Mouse (Mus musculus) bone marrow macrophage, adult 2 months (primary cell): Measurements from ENCODE around the gene Tubb4b. TPM values are rescaled to one million over a fixed set of nuclear protein-coding genes. Genes with fewer than 3 reads are reported as not detected.

Source experiments
- H3K27ac ChIP-seq: 2 replicates; pipeline ENCODE4 v1.5.1; 2012; ENCODE audit warnings: low read depth, low read length; ENCODE audit not compliant: insufficient read depth
- H3K4me1 ChIP-seq: 2 replicates; pipeline ENCODE4 v1.6.1; 2012; ENCODE audit warnings: low read length; ENCODE audit not compliant: control insufficient read depth, insufficient read depth
- H3K4me3 ChIP-seq: 2 replicates; pipeline ENCODE4 v1.5.1; 2012; ENCODE audit warnings: mild to moderate bottlenecking, low read length, moderate library complexity; ENCODE audit not compliant: insufficient read depth
- CTCF ChIP-seq: IDR thresholded peaks from 2 replicates; pipeline ENCODE4 v1.5.1; 2012; ENCODE audit warnings: low read depth, mild to moderate bottlenecking, low read length, moderate library complexity
- POLR2A ChIP-seq: IDR thresholded peaks from 2 replicates; pipeline ENCODE4 v1.6.1; 2012; ENCODE audit warnings: mild to moderate bottlenecking, low read depth, low read length, borderline replicate concordance
- polyA plus RNA-seq: library from polyadenylated mRNA; stranded (reverse); fragments of >200 nt; gene quantifications from 2 replicates; pipeline ENCODE4 v1.2.4, GENCODE M21; 2012; ENCODE audit not compliant: missing spikeins, insufficient read depth, insufficient read length

The Tubb4b gene
- polyA plus RNA-seq, 1 experiment = 135 TPM

DNA sequence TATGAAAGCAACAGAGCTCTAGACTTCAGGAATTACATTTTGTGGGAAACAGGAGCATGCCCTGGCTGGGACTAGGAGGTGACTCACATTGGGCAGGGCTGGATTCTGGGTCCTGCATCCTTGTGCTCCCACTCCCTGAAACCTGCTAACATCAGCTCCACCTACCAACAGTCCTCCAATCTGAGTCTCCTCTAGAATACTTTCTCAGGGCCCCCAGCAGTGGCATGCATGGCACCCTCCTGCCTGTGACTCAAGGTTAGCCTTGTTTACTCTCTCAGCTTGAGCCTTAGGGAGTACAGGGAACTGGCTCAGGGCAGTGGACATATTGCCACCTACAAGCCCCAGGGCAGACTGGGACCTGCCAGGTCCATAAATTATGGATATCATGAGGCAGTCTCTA is 13.6 kb upstream of the Tubb4b start:
- H3K27ac ChIP-seq = no peak overlapping the region
- H3K4me3 ChIP-seq = no peak overlapping the region
- peaks cover 13% of the 10 kb centered on the region; the same call in 1 of the 2 replicates for H3K4me1 ChIP-seq
- TF ChIP-seq POLR2A (no peak), CTCF (no peak)

DNA sequence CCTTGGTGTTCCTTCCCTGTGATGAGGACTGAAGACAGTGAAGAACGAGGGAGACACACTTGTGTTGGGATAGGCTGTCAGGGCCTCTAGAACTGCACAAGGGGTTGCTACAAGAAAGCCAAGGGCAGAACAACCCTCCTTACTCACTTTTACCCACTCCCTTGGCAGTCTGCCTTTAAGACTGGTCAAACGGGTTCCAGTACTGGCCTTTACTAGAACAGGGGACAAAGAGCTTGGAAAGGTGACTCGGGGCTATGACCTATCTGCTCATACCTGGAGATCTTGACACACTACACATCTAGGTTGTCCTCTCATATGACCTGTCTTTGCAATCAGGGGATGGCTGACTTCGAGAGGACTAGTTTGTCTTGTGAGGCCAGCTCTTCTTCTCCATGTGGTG is 13.0 kb upstream of the Tubb4b start:
- H3K4me3 ChIP-seq = no peak overlapping the region
- H3K27ac ChIP-seq = no peak overlapping the region
- TF ChIP-seq POLR2A = no peak
- no peak for TF ChIP-seq CTCF
- peaks cover 13% of the 10 kb centered on the region; the same call in 1 of the 2 replicates for H3K4me1 ChIP-seq

DNA sequence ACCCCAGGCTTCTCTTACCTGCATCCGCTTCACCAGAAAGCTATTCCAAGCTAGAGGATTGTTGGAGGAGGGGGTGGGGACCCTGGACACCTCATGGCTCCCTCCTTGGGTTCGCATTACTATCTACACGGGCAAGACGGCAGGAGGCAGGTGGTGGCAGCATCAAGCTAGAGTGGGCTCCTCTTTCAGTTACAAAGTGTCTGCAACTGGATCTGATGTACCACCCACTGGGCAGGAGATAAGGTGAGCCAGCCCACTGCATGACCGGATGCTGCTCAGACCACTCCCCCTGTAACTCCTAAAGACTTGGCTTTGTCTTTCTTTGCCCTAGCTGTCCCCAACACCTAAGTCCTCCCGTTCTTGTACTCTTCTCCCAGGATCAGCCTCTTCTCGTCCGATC is 12.1 kb upstream of the Tubb4b start, which contains the start of gene Rnf224:
TSS of gene Rnf224 (minus strand) at position 174 of the 400 bp plus-strand sequence.
- no peak for TF ChIP-seq POLR2A
- TF ChIP-seq CTCF = no peak

DNA sequence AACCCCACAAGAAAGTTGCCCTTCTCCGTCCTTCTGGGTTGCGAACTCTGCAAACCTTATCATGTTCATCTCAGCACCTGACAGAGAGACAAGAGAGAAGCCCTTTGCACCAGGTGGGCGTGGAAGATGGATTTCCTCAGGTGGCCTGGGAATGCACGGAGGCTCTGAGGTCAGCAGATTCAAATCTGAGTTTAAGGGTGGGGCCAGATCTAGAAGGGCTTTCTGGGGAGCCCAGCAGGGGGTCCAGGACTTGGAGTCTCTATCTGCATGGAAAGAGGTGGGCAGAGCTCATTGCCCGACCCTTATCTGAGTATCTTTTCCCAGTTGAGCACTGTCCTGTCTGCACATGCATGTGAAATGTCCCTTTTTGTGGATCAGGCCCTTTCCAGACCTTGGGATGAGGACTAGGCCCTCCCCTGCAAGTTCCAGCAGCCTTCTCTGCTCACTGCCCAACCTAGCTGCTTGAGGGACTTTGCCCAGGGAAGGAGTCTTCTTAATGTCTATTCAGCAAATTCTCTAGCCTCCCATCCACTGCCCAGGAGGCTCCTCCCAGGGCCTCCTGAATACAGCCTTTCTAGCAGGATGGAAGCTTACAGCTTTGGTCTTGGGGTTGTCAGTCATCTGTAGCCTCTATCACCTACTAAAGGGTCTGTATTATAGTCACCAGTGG is 10.2 kb upstream of the Tubb4b start:
- Histone ChIP-seq H3K4me3 (no peak overlapping the region), H3K4me1 (no peaks in the 10 kb centered on the region)
- no peak for TF ChIP-seq POLR2A
- TF ChIP-seq CTCF = no peak

More for the DNA sequence above, 12.1 kb upstream of the Tubb4b start, which contains the start of gene Rnf224:
- Histone ChIP-seq H3K4me1 (peaks cover 13% of the 10 kb centered on the region; the same call in 1 of the 2 replicates), H3K4me3 (no peak within 1 kb of the TSS), H3K27ac (no peak within 1 kb of the TSS)

DNA sequence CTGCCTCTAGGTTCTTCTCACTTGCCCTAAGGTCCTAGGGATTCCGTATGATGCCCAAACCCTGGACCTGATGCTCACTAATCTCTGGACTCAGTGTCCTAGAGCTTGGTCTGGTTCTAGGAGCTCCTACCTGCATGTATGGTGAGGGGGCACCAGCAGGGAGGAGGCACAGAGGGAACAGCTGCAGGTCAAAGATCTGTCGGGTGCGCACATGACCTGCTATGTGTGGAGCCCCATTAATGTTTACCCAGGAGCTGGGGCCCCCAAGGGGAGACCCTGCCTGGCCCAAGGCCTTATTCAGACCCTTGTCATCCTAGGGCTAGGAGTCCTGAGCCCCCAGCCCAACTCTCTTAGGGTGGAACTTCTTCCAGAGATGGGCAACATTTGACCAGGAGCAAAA is 9.5 kb upstream of the Tubb4b start, which contains the start of gene Slc34a3:
TSS of gene Slc34a3 (minus strand) at position 315 of the 400 bp plus-strand sequence.
- TF ChIP-seq CTCF (no peak), POLR2A (no peak)
- no peaks in the 10 kb centered on the region for H3K4me1 ChIP-seq
- no peak within 1 kb of the TSS for H3K4me3 ChIP-seq

More for the DNA sequence above, 10.2 kb upstream of the Tubb4b start:
- no peak overlapping the region for H3K27ac ChIP-seq

DNA sequence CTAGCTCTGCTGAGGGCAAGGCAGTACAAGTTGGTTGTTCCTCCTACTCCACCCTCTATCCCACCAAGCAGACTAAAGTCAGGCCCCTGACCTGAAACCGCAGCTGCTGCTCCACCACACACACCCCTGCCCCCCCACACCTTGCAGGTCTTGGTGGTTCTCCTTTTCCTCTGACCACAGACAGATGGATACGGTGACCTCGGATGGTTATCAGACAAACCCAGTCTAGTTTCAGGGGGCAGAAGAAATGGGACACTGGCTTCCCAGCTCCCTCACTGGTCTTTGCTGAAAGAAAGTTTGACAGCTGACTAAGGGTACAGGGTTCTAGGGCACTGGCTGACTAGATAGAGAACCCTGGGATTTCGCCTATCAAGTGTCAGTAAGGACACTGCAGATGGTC is 8.9 kb upstream of the Tubb4b start:
- no peak for TF ChIP-seq CTCF
- TF ChIP-seq POLR2A = no peak
- Histone ChIP-seq H3K4me1 (peaks cover 3% of the 10 kb centered on the region), H3K27ac (no peak overlapping the region), H3K4me3 (no peak overlapping the region)

More for the DNA sequence above, 9.5 kb upstream of the Tubb4b start, which contains the start of gene Slc34a3:
- no peak within 1 kb of the TSS for H3K27ac ChIP-seq

DNA sequence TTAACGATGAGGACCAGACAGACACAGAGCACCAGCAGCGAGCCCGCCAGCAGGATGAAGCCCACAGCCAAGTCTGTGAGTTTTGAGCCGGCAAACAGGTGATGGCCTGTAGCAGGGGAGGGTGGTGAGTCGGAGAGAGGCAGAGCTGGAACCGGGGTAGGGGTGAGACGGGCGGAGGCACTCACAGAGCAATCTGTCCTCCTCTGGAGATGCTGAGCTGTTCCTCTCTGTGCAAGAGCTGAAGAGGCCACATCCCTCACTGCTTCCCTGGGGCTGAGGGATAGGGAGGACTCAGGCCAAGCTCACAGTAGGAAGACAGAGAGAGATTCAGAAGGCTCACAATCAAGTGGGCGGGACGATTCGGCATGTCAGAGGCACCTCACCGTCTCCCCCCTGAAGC is 6.5 kb upstream of the Tubb4b start:
- no peak overlapping the region for H3K4me3 ChIP-seq
- TF ChIP-seq POLR2A (no peak), CTCF (no peak)
- peaks cover 3% of the 10 kb centered on the region for H3K4me1 ChIP-seq
- no peak overlapping the region for H3K27ac ChIP-seq

DNA sequence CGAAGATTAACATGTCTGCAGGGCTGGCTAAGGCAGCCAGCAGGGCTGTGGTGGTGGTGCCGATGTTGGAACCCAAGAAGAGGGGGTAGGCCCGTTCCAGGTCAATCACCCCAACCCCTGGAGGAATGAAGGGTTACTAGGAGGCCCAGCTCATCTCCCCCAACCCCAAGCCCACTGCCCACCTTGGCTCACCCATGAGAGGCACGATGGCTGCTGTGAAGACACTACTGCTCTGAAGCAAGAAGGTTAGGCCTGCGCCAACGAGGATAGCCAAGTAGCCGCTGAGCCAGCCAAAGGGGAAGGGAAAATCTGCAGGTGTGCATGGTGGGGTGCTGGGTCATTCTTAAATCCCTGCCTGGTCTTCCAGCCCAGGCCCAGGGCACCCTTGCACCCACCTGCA is 6.1 kb upstream of the Tubb4b start:
- no peak for TF ChIP-seq POLR2A
- no peak for TF ChIP-seq CTCF
- Histone ChIP-seq H3K4me1 (peaks cover 7% of the 10 kb centered on the region), H3K4me3 (no peak overlapping the region), H3K27ac (no peak overlapping the region)

DNA sequence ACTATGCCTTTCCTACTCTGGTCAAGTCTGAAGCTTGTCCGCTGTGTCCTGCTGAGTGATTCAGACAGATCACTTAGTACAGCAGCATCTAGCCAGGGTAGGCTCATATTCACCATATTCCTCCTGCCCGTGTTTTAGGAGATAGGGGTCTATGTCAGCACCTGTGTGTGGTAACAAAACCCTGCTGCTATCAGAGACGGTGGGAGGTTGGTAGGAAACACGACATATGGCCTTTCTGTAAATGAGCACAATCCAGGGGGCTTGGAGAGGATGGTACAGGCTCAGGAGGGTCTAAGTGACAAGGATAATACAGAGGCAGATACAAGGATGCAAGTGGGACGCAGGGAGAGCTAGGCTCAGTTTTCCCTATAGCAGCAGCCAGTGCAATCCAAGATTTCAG is 5.1 kb upstream of the Tubb4b start:
- TF ChIP-seq CTCF (no peak), POLR2A (no peak)
- H3K27ac ChIP-seq = no peak overlapping the region

DNA sequence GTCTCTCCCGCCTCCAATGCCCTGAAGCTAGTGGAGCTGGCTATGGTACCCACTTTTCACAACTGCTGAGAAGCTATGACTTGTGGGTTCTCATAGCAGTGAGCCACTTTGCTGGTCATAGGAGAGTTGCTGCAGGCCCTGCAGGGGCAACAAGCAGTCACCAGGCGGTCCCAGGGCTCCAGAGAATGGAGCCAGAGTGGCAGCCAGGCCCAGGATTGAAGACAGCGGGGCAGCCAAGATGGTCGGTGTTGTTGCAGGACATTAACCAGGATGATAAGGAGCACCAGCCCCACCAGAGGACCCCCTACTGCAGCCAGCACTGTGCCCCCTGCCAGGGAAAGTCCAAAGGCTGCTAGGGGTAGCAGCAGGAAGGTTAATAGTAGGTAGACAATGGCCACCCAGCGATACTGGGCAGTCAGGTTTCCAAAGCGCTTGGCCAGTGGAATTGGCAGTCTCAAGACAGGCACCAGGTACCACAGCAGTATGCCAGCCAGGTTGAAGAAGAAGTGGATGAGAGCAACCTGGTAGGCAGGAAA is 4.6 kb upstream of the Tubb4b start:
- TF ChIP-seq POLR2A (no peak), CTCF (no peak)
- Histone ChIP-seq H3K4me3 (no peak overlapping the region), H3K4me1 (peaks cover 9% of the 10 kb centered on the region), H3K27ac (no peak overlapping the region)

More for the DNA sequence above, 5.1 kb upstream of the Tubb4b start:
- peaks cover 9% of the 10 kb centered on the region for H3K4me1 ChIP-seq
- H3K4me3 ChIP-seq = no peak overlapping the region
